Mouse (Mus musculus) liver, postnatal 0 days (tissue): ENCODE measurements around the gene Ube2j1.

Experiments used
- CTCF ChIP-seq: sonication (generic); IDR thresholded peaks from 2 replicates; pipeline ENCODE4 v1.5.1; 2016; ENCODE audit warnings: antibody characterized with exemption, low read depth
- EP300 ChIP-seq: IDR thresholded peaks from 2 replicates; pipeline ENCODE4 v1.6.1; 2016; ENCODE audit warnings: antibody characterized with exemption, low read depth, mild to moderate bottlenecking

DNA sequence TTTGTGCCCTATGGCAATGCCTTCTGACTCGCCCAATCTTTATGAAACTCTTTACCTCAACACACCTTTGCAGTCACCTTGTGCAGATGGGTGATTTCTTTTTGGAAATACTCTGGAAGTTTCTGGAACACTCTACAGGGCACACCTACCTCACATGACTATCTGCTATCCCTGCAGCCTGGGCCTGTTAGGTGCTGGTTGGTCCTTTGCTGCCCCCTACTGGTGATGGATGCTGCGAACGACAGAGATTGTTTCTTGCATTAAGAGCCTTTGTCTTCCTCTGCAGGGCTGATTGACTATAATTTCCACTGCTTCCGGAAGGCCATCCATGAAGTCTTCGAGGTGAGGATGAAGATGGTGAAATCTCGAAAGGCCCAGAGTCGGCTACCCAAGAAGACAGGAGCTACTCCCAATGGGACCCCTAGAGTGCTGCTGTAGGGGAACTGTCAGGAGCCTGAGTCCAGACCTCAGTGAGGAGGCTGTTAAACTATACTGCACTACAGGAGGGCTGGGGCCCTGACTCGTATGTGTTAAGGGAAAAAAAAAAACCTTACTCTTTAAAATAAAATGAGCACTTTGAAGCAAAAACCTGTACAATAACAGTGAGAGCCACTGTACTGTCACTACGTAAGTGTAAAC, 12.7 kb upstream of the Ube2j1 start:
- TF ChIP-seq CTCF = peak; percentile 99
- TF ChIP-seq EP300 = no peak
